Mouse (Mus musculus): Measurements from ENCODE around the gene Tmem135. TPM values are rescaled to one million over a fixed set of nuclear protein-coding genes. Genes with fewer than 3 reads are reported as not detected.
"Not testable (repeated sequence)": the region's sequence is repeated elsewhere in the genome, so short reads cannot be mapped to it uniquely, and the experiment has no call there.

Tmem135 gene
- total RNA-seq, 2 experiments from 2014 or later: 57.9 to 77.5 TPM

DNA sequence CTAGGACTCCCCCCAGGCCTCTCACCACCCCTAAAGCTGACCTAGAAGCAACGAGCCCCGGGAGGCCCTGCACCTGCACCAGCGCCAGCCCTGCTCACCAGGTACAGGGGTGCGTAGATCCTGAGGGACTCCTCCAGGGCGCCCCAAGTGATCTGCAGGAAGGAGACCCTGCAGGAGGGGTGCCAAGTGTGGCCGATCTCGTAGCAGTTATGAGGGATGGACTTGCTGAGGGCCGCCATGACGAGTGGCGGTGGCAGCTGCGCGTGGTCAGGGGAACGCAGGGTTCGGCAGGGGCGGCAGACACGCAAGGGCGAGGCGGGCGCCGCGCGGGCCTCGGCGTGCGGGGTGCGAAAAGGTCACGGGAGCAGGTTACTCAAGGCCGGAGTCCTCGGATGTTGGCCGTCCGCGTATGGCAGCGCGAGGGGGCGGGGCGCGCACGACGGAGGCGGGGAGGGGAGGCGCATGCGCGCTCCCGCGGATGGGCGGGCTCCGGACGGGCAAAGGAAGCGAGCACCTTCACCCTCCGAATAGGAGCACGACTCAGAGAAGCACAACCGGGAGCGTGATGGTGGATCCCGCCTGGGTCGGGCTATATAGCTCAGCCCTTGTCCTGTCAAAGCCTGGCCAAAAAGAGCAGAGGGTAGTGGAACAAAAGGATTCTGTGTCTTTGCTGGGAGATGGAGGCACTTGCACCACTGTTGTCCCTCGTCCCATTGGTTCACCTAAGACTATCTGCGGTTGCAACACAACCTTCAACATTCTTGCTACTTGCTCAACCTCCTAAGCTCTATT, 65.5 kb downstream of the Tmem135 start:
- intact Hi-C loops (cut with DNase I): loop anchor here (2.0 to 5.0 kb wide), 2 partner anchors 66 to 71 kb away; partner anchors contain the start of genes Fzd4 and Tmem135
- DNase-seq (ENCODE audit: low spot score in 2 of 2): peak; percentile 92 to 95

- intact Hi-C loops (cut with DNase I): loop anchor here (2.0 to 5.0 kb wide), 2 partner anchors 67 to 71 kb away; partner anchors contain the start of genes Fzd4 and Tmem135
- DNase-seq (ENCODE audit: low spot score in 2 of 2): peak in 1 of 2 experiments; percentile 10
Measured at GRCm38 (mm10) chr7:89337711-89338349, 66.2 kb downstream of the Tmem135 start.

GRCm38 (mm10) chr7:89336434-89336833, 67.6 kb downstream of the Tmem135 start:
- intact Hi-C loops (cut with DNase I): loop anchor here (5.0 kb wide), 1 partner anchor 69 kb away; no protein-coding TSS in a partner anchor

GRCm38 (mm10) chr7:89335316-89335715, 68.7 kb downstream of the Tmem135 start:
- intact Hi-C loops (cut with DNase I): loop anchor here (5.0 kb wide), 1 partner anchor 68 kb away; no protein-coding TSS in a partner anchor
- DNase-seq (ENCODE audit: low spot score in 2 of 2): no peak

More at GRCm38 (mm10) chr7:89336434-89336833, 67.6 kb downstream of the Tmem135 start:
- no peak for DNase-seq (ENCODE audit: low spot score in 2 of 2)

- intact Hi-C loops (cut with DNase I): no loop called here
- DNase-seq (ENCODE audit: low spot score in 2 of 2): no peak
Measured at GRCm38 (mm10) chr7:89329896-89330295, 74.1 kb downstream of the Tmem135 start.

GRCm38 (mm10) chr7:89327731-89328130, 76.3 kb downstream of the Tmem135 start:
- DNase-seq (ENCODE audit: low spot score in 2 of 2): no peak
- intact Hi-C loops (cut with DNase I): no loop called here

- DNase-seq (ENCODE audit: low spot score in 2 of 2): no peak
- intact Hi-C loops (cut with DNase I): no loop called here
Measured at GRCm38 (mm10) chr7:89326761-89327160, 77.3 kb downstream of the Tmem135 start.

DNA sequence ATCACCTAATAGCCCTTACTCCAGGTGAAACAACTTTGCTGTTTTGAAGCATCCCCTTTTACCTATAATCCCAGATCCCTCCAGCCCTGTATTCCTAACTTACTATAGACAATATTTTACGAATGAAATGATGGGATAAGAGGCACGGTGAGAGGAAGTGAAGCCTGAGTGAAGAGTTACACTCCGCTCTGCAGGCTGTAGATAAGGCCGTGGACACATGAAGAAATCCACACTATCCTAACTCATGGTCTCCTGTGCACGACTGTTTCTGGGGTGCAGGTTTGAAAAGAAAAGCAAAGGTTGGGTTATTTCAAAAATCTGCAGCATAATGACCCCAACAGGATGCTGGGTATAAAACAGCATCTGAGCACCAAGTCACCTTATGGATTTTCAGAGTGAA, 77.8 kb downstream of the Tmem135 start:
- no peak for DNase-seq (ENCODE audit: low spot score in 2 of 2)
- intact Hi-C loops (cut with DNase I): no loop called here

- intact Hi-C loops (cut with DNase I); DNase-seq (ENCODE audit: low spot score in 2 of 2): not testable (repeated sequence)
Measured at GRCm38 (mm10) chr7:89322741-89323140, 81.3 kb downstream of the Tmem135 start.

DNA sequence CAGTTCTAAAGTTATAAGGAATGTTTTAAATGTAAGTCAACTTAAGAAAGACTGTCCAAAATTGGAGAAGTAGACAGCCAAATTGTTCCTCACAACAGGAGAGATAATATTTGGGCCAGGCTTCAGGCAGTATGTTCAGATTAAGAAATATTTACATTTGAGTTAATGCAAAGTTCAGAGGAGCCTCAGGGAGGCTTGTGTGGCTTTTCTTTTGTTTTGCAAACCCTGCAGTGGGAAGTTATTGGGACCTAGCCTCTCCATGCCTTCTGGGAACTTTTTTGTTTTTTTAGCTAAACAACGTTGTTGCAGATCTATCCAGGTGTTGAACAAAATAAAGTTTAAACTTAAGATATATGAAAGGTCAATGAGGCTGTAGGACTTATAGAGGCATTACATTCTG, 84.7 kb downstream of the Tmem135 start:
- DNase-seq (ENCODE audit: low spot score in 2 of 2): no peak

GRCm38 (mm10) chr7:89317088-89317487, 86.9 kb downstream of the Tmem135 start:
- DNase-seq (ENCODE audit: low spot score in 2 of 2); intact Hi-C loops (cut with DNase I): not testable (repeated sequence)

More for the DNA sequence above, 84.7 kb downstream of the Tmem135 start:
- intact Hi-C loops (cut with DNase I): no loop called here

DNA sequence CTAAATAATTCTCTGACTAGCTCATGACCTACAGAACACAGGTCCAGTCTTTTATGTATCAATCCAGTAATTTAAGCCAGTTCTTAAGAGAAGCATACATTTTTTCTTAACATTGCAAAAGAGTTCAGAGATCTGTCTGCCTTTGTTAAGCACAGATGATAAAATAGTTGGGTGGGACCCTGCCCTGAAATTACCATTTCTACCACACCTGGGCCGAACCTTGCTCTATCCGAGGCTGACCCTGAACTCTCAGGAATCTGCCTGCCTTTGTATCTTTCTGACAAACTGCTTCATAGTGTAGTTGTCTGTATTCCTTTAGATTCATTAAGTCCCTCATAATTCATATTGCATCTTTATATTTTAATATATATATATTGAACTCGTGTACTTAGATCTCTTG, 87.9 kb downstream of the Tmem135 start:
- no peak for DNase-seq (ENCODE audit: low spot score in 2 of 2)
- intact Hi-C loops (cut with DNase I): no loop called here

- DNase-seq (ENCODE audit: low spot score in 2 of 2): no peak
- intact Hi-C loops (cut with DNase I): no loop called here
Measured at GRCm38 (mm10) chr7:89311555-89311954, 92.5 kb downstream of the Tmem135 start.

DNA sequence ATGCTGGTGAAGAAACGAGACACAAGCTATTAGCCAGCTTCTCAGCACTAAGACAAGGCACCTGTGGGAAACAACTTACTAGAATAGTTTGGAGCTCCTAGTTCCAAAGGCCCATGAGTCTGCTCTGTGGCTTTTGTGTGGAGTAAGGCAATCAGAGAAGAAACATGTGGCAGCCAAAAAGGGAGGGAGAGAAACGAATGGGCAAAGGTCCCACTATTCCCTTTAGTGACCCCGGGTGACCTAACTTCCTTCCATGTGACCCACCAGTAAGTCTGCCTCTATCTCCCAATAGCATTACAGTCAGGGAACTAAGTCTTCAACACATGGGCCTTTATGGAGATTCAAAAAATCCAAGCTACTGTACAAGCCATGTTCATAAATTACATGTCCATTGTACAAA, 95.1 kb downstream of the Tmem135 start:
- no peak for DNase-seq (ENCODE audit: low spot score in 2 of 2)
- intact Hi-C loops (cut with DNase I): no loop called here

DNA sequence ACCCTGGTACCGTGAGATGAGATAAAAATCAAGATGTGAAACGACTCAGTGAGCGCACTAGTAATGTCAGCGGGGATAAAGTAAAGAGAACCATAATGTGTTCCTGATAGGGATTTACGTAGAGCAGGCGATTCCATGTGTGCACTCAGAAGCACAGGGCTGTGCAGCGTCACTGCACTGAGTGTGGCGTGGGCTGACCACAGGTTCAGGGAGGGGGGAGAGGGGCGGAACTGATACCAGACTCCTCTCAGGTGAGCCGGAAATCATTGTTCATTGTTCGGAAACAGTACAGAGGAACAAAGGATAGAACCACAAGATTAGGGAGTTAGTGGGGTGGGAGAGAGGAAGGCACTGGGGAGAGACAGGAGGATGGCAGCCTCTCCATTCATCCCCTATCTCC, 95.8 kb downstream of the Tmem135 start:
- no peak for DNase-seq (ENCODE audit: low spot score in 2 of 2)
- intact Hi-C loops (cut with DNase I): no loop called here

GRCm38 (mm10) chr7:89306831-89307230, 97.2 kb downstream of the Tmem135 start:
- DNase-seq (ENCODE audit: low spot score in 2 of 2): no peak
- intact Hi-C loops (cut with DNase I): no loop called here

- intact Hi-C loops (cut with DNase I): no loop called here
- no peak for DNase-seq (ENCODE audit: low spot score in 2 of 2)
Measured at GRCm38 (mm10) chr7:89304958-89305357, 99.1 kb downstream of the Tmem135 start.

- intact Hi-C loops (cut with DNase I): no loop called here
- DNase-seq (ENCODE audit: low spot score in 2 of 2): no peak
Measured at GRCm38 (mm10) chr7:89303765-89304164, 100.3 kb downstream of the Tmem135 start.

DNA sequence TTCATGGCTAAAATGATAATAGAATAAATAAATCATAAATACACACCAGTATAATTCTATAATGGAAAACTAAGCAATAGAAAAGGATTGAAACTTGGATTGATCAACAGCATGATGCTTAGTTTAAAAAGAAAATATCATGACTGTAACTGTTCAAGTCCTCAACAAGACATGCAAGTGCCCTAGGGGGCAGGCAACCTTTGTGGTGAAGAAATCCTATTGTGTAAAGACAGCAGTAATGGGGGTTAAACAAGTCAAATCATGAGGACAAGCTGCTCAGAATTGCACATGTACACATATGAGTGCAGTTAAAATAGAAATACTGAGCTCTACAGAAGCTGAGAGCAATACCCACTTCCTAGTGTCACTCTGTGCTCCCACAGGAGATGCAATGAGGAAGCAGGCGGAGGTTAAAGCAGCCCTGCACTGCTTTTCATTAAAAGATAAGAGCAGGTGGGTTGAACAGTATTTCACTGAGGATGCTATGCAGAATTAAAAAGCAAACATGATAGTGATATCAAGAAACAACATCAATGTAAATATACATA, 105.0 kb downstream of the Tmem135 start:
- intact Hi-C loops (cut with DNase I): no loop called here
- DNase-seq (ENCODE audit: low spot score in 2 of 2): no peak

DNA sequence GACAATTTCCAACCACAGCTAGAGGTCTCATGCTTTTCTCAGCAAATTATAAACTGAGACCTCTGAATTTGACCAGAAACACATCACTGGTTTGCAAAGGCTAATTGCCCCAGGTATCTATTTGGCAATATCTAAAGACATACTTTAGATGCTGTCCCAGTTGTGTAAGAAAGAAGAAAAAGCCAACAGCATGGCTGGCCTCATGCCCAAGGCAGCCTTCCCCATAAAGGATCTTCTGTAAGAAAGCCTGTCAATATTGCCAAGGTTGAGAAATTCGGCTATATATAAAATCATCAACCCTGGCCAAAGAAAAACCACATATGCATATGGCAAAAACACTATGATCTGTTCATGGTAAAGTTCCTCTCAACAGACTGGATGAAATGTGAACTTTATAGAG, 107.1 kb downstream of the Tmem135 start:
- DNase-seq (ENCODE audit: low spot score in 2 of 2): no peak
- intact Hi-C loops (cut with DNase I): no loop called here
